Comparison of ENCODE assay signal across 8 mouse cellular contexts in the genomic region with DNA sequence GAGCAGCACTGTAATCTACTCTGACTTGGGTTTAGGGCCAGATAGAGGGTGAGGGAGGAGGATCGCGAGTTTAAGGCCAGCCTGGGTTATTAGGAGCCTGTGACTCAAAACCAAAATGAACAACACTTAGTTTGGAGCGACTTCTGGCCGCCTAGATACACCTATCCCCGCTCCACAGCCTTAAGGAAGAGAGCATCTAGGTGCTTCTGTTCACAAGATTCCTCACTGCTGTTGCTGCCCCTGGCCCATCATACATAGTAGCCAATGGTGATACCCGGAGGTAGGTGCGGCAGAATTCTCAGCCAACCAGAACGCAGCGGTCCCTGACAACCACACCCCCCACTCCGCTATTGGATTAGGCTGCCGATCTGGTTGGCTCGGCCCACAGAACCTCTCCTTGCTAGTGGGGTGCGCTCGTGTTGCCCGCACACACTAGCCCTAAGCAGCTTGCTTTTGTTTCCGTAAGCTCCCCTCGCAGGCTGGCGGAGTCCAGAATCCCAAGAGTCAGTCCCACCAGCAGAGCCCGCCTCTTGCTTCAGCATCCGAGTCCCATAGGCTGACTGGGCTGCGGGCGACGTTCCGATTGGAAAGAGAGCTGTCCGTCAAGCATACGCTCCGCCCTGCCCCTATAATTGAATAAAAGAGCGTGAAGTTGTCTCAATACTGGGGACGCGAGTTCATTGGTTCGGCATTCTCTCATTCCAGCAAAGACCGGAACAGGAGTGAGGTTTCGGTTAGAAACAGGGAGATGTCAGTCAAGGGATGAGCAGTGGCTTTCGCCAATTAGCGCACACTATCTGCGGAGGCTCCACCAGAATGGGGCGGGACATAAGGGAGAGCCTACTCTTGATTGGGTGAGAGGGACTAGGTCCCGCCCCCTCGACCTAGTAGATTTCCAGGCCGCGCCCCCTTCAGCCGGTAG. TPM values are rescaled to one million over a fixed set of nuclear protein-coding genes. Genes with fewer than 3 reads are reported as not detected.
DNase-seq lines count a peak whose midpoint lies in the region; ATAC-seq and TF ChIP-seq lines count a peak whose summit lies in the region.

Gene Mon1b (plus strand): TSS at position 918 of the 922 bp plus-strand sequence.

- peak within 1 kb of the TSS; percentile 81 for H3K4me3 ChIP-seq in hindbrain, embryonic 10.5 days
- H3K4me3 ChIP-seq in lung, postnatal 0 days (ENCODE audit: low read depth, low read length), result peak within 1 kb of the TSS; percentile 71

- peak; percentile 100 for DNase-seq in MN1 (ENCODE audit: low spot score)
- peak; percentile 100 for DNase-seq in cerebellum, adult 9-10 months
- peak; percentile 97 for DNase-seq in hindbrain, embryonic 10.5 days (ENCODE audit: low spot score)
- DNase-seq in layer of hippocampus, adult 9-11 months, result peak; percentile 99
- DNase-seq in lung, postnatal 0 days (ENCODE audit: low spot score), result peak; percentile 99
- peak; percentile 96 for DNase-seq in ovary, postnatal 14 days (ENCODE audit: low spot score)
- peak; percentile 96 for DNase-seq in thymus, postnatal 14 days

- peaks cover 24% of the 10 kb centered on the region for H3K36me3 ChIP-seq in hindbrain, embryonic 10.5 days
- H3K36me3 ChIP-seq in lung, postnatal 0 days (ENCODE audit: insufficient read depth, low read length), result peaks cover 9% of the 10 kb centered on the region; the same call in 1 of the 2 replicates

- H3K4me2 ChIP-seq in lung, postnatal 0 days (replicated peaks; ENCODE audit: low read depth, low read length), result peak within 1 kb of the TSS; percentile 95

- no peaks in the 10 kb centered on the region for H3K27me3 ChIP-seq in hindbrain, embryonic 10.5 days (ENCODE audit: insufficient read depth, poor library complexity, severe bottlenecking)
- H3K27me3 ChIP-seq in lung, postnatal 0 days (replicated peaks; ENCODE audit: insufficient read depth, low read length), result no peaks in the 10 kb centered on the region

- H3K9ac ChIP-seq in lung, postnatal 0 days (replicated peaks; ENCODE audit: low read depth), result peak within 1 kb of the TSS; percentile 59

- peak within 1 kb of the TSS; percentile 97 for H3K27ac ChIP-seq in hindbrain, embryonic 10.5 days
- peak within 1 kb of the TSS; percentile 98 for H3K27ac ChIP-seq in lung, postnatal 0 days (ENCODE audit: low read length)

- peak; percentile 87 for ATAC-seq in frontal cortex, adult (ENCODE audit: low TSS enrichment)
- ATAC-seq in lung, postnatal 0 days, result peak; percentile 97

- H3K4me1 ChIP-seq in hindbrain, embryonic 10.5 days (replicated peaks), result peaks cover 24% of the 10 kb centered on the region
- H3K4me1 ChIP-seq in lung, postnatal 0 days (ENCODE audit: insufficient read depth, low read depth, low read length), result no peaks in the 10 kb centered on the region; the same call in 1 of the 2 replicates

- under 1% methylated on average over 42 of the region's 42 CpGs for WGBS in hindbrain, embryonic 10.5 days
- WGBS in lung, postnatal 0 days, result under 1% methylated on average over 42 of the region's 42 CpGs

- no peaks in the 10 kb centered on the region for H3K9me3 ChIP-seq in hindbrain, embryonic 10.5 days
- H3K9me3 ChIP-seq in lung, postnatal 0 days (ENCODE audit: low read length), result no peaks in the 10 kb centered on the region

- peak; percentile 7; the same call in 1 of the 2 replicates for TF ChIP-seq EP300 in lung, postnatal 0 days (IDR thresholded peaks at IDR 0.05)

- TF ChIP-seq CTCF in lung, postnatal 0 days (IDR thresholded peaks at IDR 0.05), result no peak

RNA-seq across cellular contexts. Expression of gene Mon1b, which starts in this region (rescaled TPM):
- 10.2 and 11.5 TPM in 2 replicates for polyA plus RNA-seq in hindbrain, embryonic 10.5 days (2016; fragmentation: Nextera tagmentation; extraction: Ambion mirVana)
- polyA plus RNA-seq in lung, postnatal 0 days (2015; fragmentation: Nextera tagmentation; extraction: Ambion mirVana), result 4.1 and 4.7 TPM in 2 replicates

Comparison
In these comparisons a context has a peak if more than half of its experiments do, and no peak if none do; other contexts are left out.
1. Peak in every context shown above with its lines: DNase-seq, ATAC-seq, H3K4me3 ChIP-seq and H3K27ac ChIP-seq.